Mouse (Mus musculus): ENCODE results near the gene Pip4k2a.

DNA sequence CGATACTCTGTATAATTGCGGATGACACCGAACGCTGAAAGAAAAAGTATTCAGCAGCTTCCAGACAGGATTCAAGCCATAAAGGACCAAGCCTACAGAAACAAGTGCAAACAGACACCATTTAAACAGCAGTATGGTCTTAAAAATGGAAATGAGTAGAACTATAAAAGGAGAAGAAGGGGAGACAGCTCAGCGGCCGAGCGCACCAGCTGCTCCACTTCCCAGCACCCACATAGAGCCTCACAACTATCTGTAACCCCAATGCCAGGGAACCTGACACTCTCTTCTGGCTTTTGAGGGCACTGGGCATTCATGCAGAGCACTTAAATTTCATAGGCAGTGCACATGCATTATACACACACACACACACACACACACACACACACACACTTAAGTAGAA is 18.3 kb downstream of the Pip4k2a start:
- TF ChIP-seq POLR2A (IDR thresholded peaks at IDR 0.05; ENCODE audit: insufficient read length, low read depth) (no peak), E2F4 (IDR thresholded peaks at IDR 0.05; ENCODE audit: insufficient read depth) (no peak), USF1 (IDR thresholded peaks at IDR 0.05; ENCODE audit: low read depth) (no peak), REST (IDR thresholded peaks at IDR 0.05; ENCODE audit: insufficient read depth, insufficient read length) (no peak)

All from myocyte (in vitro differentiated cells).